Mouse (Mus musculus): Measurements from ENCODE around the gene Nr0b2. TPM values are rescaled to one million over a fixed set of nuclear protein-coding genes. Genes with fewer than 3 reads are reported as not detected.

The Nr0b2 gene
- 12.8 and 13.7 TPM in 2 replicates for polyA plus RNA-seq (2012; rRNA removed)

DNA sequence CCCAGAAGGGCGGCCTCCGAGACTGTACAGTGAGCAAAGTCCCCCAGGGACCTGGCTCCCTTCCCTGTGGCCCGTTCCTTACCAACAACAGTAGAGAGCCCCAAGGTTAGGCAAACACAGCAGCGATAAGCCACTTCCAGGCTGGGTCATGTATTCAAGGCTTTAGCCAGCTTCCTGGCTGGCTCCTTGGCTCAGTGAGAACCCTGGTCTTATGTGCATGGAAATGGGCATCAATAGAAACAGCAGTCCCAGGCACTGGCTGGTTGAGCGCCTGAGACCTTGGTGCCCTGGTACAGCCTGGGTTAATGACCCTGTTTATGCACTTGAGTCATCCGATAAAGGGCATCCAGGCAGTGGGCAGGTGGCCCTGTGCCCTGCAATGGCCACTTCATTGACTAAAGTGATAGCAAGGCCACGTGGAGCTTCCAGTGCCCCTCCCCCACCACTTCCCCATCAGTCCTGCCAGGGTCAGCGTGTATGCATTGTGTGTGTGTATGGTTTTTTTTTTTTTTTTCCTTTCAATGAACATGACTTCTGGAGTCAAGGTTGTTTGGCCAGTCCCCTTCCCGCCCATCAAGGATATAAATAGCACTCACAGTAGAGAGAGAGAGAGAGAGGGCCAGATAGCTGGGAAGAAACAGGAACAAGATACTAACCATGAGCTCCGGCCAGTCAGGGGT is at the start of gene Nr0b2:
Gene Nr0b2 (plus strand): TSS at position 609 of the 680 bp plus-strand sequence.

DNA sequence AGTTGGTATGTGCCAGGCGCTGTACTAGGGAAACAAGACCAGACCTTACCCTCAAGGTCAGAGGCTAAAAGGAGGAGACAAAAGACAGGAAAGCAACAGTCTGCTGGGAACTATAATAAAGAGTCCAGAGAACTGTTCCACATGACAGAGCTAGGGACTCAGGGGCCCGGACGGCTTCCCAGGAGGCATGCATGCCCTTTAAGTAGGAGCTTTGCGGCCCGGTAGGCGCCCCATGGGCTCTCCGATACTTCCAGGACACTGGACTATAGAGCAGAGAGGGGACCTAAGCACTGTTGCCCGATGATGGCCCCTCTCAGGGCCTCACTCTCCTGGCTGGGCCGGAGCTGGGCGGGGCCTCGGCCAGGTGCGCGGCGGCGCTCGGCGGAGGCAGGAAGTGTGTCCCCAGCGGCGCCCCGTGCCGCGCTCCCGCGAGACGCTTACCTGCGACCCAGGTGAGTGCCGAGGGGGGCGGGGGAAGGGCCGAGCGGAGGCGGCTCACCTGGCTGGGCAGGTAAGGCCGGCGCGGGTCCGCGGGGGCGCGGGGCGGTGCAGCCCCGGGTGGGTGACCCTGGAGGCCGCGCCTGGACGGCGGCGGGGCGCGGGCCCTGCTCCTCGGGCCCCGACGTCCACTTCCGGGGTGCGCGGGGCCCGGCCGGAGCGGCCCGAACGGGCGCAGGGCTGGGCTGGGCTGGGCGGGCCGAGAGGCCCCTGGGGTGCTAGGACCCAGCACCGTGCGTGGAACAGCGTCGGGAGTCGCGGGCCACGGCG is 34.4 kb upstream of the Nr0b2 start, which contains the start of gene Kdf1:
Gene Kdf1 (plus strand): TSS at position 363 of the 768 bp plus-strand sequence.

DNA sequence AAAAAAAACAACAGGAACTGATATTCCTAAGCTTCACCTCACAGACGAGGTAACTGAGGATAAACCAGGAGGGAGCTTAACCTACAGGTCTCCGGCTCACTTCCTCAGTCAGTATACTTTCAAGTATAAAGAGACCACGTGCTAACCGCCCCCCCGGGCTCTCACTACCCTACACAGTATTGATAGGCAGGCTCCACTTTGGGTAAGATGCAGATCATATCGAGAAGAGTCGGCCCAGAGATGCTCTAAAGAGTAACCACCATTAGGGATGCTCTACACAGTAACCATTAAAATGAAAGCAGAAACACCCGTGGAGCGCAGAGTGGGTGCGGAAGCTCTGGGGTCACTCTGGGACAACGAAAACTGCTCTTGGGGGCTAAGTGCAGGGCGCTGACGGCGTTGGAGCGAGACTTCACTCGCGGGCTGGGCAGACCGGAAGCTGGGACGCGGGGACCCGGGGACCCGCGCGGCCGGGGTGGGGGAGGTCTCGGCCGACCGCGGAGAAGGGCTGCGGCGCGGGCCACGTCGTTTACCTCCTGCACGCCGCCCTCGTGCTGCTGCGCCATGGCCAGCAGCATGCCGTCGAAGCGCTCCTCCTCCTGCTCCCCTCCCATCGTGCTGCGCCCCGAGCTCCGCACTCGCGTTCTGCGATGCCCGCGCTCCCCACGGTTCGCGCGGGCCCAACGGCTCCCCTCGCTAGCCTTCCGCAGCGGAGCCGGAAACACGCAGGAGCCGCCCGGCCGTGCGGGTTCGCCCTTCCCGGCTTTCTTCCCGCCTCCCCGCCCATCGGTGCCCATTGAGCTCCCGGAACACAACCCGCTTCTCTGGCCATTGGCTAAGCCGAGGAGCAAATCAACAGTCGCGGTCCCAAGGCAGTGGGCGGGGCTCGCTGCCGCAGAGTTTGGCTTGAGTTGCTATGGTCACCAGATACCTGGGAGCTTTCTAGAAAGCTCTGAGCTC is 7.6 kb upstream of the Nr0b2 start, which contains the start of gene Nudc:
Gene Nudc (minus strand): TSS at position 725 of the 960 bp plus-strand sequence.

DNA sequence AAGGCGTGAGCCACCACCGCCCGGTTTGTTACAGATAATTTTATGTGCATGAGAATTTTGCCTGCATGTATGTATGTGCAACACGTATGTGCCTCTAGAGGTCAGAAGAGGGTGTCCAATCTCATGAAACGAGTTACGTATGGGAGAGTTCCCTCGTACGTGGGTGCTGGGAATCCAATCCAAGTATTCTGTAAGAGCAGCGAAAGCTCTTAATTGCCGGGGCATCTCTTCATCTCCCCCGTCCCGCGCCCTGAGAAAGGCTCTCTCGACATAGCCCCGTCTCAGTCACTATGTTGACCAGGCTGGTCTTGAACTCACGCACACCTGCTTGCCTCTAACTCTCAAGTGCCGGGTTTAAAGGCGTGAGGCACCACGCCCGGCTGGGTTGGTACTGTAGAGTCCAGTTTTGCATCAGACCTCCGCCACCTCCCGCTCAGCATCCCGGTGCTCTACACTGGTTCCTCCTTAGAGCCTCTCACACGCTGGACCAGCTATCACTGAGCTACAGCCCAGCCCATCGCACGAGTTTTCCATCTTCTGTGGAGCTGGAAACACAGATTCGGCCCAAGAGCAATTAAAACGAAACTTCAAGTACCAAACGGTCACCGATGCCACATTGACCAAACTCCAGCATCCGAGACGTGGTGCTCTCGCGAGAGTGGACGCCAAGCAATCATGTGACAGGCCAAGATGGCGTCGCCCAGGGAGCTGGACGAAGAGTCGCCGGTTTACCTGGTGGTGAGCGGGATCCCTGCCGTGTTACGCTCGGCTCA is 21.1 kb downstream of the Nr0b2 start, which contains the start of gene Gpatch3:
Gene Gpatch3 (plus strand): TSS at position 676 of the 773 bp plus-strand sequence.

DNA sequence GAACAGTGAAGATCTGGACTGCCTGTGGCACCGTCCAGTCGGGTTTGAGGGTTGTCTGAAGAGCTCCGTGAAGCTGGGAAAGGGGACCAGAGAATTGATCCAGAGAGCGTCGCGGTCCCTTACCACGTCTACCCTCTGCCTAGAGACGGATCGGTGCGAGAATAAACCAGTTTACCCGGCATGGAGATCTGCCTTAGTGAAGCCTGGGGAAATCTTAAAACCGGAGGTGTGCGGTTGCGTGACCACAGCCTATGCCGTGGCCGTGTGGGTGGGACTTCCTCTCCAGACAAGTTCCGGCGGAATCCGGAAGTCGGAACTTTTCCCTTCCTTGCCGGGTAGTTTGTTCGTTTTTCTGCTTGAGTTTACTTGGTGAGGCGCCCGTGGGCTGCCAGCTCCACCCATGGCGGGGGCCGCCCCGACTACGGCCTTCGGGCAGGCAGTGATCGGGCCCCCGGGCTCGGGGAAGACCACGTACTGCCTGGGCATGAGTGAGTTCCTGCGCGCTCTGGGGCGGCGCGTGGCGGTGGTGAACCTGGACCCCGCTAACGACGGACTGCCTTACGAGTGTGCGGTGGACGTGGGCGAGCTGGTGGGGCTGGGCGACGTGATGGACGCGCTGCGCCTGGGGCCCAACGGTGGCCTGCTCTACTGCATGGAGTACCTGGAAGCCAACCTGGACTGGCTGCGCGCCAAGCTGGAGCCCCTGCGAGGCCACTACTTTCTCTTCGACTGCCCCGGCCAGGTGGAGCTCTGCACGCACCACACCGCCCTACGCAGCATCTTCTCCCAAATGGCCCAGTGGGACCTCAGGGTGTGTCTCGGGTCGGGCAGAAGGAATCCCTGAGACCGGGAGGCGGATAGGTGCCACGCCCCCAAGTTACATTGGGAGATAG is 31.1 kb downstream of the Nr0b2 start, which contains the start of gene Gpn2:
Gene Gpn2 (plus strand): TSS at position 304 of the 893 bp plus-strand sequence.

DNA sequence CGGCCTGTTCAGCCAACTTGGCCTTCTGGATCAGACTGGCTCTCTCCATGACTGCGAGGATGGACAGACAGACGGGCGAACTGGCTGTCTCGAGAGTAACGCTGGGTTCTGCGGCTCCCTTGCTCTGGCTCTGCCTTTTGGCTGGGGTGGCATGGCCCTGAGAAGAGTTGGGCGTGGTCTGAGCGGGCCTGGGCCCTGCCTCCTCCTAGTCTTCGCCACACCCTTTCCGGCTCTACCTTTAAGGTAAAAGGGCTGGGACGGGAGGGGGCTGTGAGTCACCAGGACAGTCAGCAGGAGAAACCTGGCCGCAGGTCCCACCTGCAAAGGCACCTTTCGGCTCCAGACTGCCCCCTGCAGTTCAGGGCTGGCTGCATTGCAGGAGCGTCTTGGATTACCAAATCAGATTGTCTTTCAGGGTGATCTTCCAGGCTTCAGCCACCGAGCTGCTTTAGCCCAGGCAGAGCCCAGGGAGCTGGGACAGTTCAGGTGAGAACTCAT is 48.6 kb downstream of the Nr0b2 start, which contains the start of gene Sfn:
Gene Sfn (minus strand): TSS at position 448 of the 498 bp plus-strand sequence.

Other genes starting within 250 kb of the Nr0b2 start
- 62.7 and 68.1 TPM in 2 replicates for gene Wdtc1, start 199.9 kb upstream of the Nr0b2 start, polyA plus RNA-seq (2012; rRNA removed)
- gene Slc9a1, start 183.7 kb upstream of the Nr0b2 start, polyA plus RNA-seq (2012; rRNA removed) = 55.8 and 58.3 TPM in 2 replicates
- 15.6 and 17.0 TPM in 2 replicates for gene Tent5b, start 73.2 kb upstream of the Nr0b2 start, polyA plus RNA-seq (2012; rRNA removed)
- gene Trnp1, start 54.8 kb upstream of the Nr0b2 start, polyA plus RNA-seq (2012; rRNA removed) = 2.5 and 3.1 TPM in 2 replicates
- 10.6 and 11.2 TPM in 2 replicates for gene Kdf1, start 34.4 kb upstream of the Nr0b2 start, polyA plus RNA-seq (2012; rRNA removed)
- gene Nudc, start 7.4 kb upstream of the Nr0b2 start, polyA plus RNA-seq (2012; rRNA removed) = 51.6 and 78.1 TPM in 2 replicates
- 6.7 and 7.2 TPM in 2 replicates for gene Gpatch3, start 21.4 kb downstream of the Nr0b2 start, polyA plus RNA-seq (2012; rRNA removed)
- 87.1 and 91.4 TPM in 2 replicates for gene Gpn2, start 31.0 kb downstream of the Nr0b2 start, polyA plus RNA-seq (2012; rRNA removed)
- gene Sfn, start 48.8 kb downstream of the Nr0b2 start, polyA plus RNA-seq (2012; rRNA removed) = 12.4 and 13.8 TPM in 2 replicates
- gene Zdhhc18, start 96.8 kb downstream of the Nr0b2 start, polyA plus RNA-seq (2012; rRNA removed) = 40.4 and 42.4 TPM in 2 replicates
- 14.1 and 17.8 TPM in 2 replicates for gene Pigv, start 119.3 kb downstream of the Nr0b2 start, polyA plus RNA-seq (2012; rRNA removed)
- 60.5 and 80.7 TPM in 2 replicates for gene Arid1a, start 203.4 kb downstream of the Nr0b2 start, polyA plus RNA-seq (2012; rRNA removed)

Measured in ovary, adult 2 months (tissue).